Mouse (Mus musculus): ENCODE measurements at regions not wholly inside any gene's neighbourhood (a gene's known extent, or its start where the extent isn't known, plus 50 kb on each side); places are given as distances from the start of the nearest gene placed in this dataset.

GRCm38 (mm10) chr16:21362663-21363367 is 60.1 kb upstream of the Vps8 start:
- no peak for DNase-seq (ENCODE audit: low spot score)

GRCm38 (mm10) chr16:21364885-21365284 is 58.0 kb upstream of the Vps8 start:
- no peak for DNase-seq (ENCODE audit: low spot score)

GRCm38 (mm10) chr16:21367449-21367848 is 55.5 kb upstream of the Vps8 start:
- DNase-seq (ENCODE audit: low spot score) = no peak

- no peak for DNase-seq (ENCODE audit: low spot score)
Observed at GRCm38 (mm10) chr16:21368821-21369220, 54.1 kb upstream of the Vps8 start.

- DNase-seq (ENCODE audit: low spot score) = no peak
Observed at GRCm38 (mm10) chr16:21369569-21370512, 53.1 kb upstream of the Vps8 start.
